Mouse (Mus musculus) heart, embryonic 10.5 days (tissue): ENCODE results near the gene Ssr3. TPM values are rescaled to one million over a fixed set of nuclear protein-coding genes. Genes with fewer than 3 reads are reported as not detected.
A peak's percentile ranks its signal among the peaks of the same experiment; 100 is the strongest.

Experiments used
- DNase-seq: peaks from one replicate; pipeline ENCODE4 v3.0.0-alpha.2; 2017; ENCODE audit warnings: low spot score
- H3K27ac ChIP-seq: fragments of 300-500 bp; sonication (generic); 2 replicates; pipeline ENCODE4 v1.5.1; 2016; ENCODE audit warnings: mild to moderate bottlenecking
- H3K27me3 ChIP-seq: fragments of 300-500 bp; sonication (generic); 2 replicates; pipeline ENCODE4 v1.6.1; 2016; ENCODE audit warnings: mild to moderate bottlenecking; ENCODE audit not compliant: poor library complexity, insufficient read depth, severe bottlenecking
- H3K36me3 ChIP-seq: fragments of 300-500 bp; sonication (generic); 2 replicates; pipeline ENCODE4 v1.6.1; 2016; ENCODE audit warnings: mild to moderate bottlenecking, moderate library complexity
- H3K4me1 ChIP-seq: fragments of 300-500 bp; sonication (generic); 2 replicates; pipeline ENCODE4 v1.6.1; 2016; ENCODE audit warnings: mild to moderate bottlenecking
- H3K4me3 ChIP-seq: fragments of 300-500 bp; sonication (generic); 2 replicates; pipeline ENCODE4 v1.5.1; 2016; ENCODE audit warnings: mild to moderate bottlenecking, moderate library complexity
- H3K9me3 ChIP-seq: fragments of 300-500 bp; sonication (generic); 2 replicates; pipeline ENCODE4 v1.6.1; 2016; ENCODE audit warnings: mild to moderate bottlenecking, moderate library complexity
- WGBS: fragments of 180-500 bp; shearing (Covaris S2); methylation state at CpG from one replicate; pipeline ENCODE4 v1.1.7; 2016; 5-methylcytosine and 5-hydroxymethylcytosine counted together
- polyA plus RNA-seq: library from polyadenylated mRNA; unstranded; fragments of >200 nt; fragmentation: Nextera tagmentation; extraction: Ambion mirVana; gene quantifications from 2 replicates; pipeline ENCODE4 v1.2.1, GENCODE M21; 2016

Gene Ssr3
- polyA plus RNA-seq, 1 experiment from 2014 or later: 263 TPM

DNA sequence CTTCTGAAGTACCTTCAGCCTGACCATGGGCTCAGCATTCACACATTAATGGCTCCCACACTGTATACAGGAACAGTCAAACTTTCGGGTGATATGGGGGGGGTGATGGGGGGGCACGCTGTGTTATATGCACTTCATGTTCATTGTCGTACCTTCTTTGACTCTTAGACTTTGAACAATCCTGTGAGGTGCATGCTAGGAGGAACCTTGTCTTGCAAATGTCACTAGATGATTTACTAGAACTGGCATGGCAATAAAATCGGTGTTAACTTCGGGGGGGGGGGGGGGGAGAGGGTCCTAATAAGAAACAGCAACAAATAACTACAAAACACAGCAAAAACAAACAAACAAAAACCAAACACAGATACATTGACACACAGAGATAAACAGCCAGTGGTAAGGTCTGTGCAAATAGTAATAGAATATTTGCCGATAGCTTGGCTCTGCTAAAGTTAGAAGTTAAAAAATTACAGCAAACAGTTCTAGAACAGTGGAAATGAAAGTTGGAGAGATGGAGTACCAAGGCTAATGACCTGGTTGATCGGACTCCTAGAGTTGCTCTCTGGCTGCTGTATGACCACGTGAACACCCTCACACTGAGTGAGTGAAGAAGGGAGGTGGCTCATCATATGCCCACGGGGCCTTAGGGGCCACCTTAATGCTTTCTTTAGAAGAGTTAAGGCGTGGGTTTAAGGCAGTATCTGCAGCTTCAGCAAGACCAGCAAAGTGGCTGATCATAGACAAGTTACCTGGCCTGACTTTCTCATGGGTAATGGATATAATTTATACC lies 26.3 kb downstream of the Ssr3 start:
- 86% methylated on average over 10 of the region's 10 CpGs for WGBS
- Histone ChIP-seq H3K36me3 (peaks cover 12% of the 10 kb centered on the region; the same call in 1 of the 2 replicates), H3K9me3 (no peaks in the 10 kb centered on the region), H3K4me1 (peaks cover 12% of the 10 kb centered on the region), H3K27ac (no peak overlapping the region), H3K27me3 (no peaks in the 10 kb centered on the region), H3K4me3 (no peak overlapping the region)
- no peak for DNase-seq

GRCm38 (mm10) chr3:65365184-65365583 lies 27.2 kb downstream of the Ssr3 start:
- peaks cover 20% of the 10 kb centered on the region for H3K4me1 ChIP-seq
- no peak for DNase-seq
- peak overlapping the region; percentile 52; the same call in 1 of the 2 replicates for H3K27ac ChIP-seq
- peaks cover 6% of the 10 kb centered on the region; the same call in 1 of the 2 replicates for H3K36me3 ChIP-seq
- no peak overlapping the region for H3K4me3 ChIP-seq
- no peaks in the 10 kb centered on the region for H3K27me3 ChIP-seq
- 66% methylated on average over 6 of the region's 6 CpGs for WGBS
- H3K9me3 ChIP-seq: no peaks in the 10 kb centered on the region

DNA sequence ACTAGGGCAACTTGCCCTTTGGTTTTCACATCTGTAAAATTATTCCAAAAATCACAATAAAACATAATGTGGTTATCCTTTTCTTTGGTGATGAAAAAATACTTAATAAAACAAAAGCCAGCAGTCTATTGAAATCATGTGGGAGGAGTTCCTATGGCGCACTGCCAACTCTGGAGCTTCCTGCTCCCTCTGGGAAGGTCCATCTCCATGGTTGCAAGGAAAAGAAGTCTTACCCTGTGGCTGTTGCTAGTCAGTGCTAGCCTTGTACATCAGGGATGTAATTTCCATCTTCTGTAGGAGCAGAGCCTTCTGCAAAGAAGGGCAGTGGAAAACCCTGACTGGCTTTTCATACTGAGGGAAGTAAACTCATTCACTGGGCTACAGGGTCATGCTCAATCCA lies 29.0 kb downstream of the Ssr3 start:
- H3K9me3 ChIP-seq: no peaks in the 10 kb centered on the region
- 93% methylated on average over 1 of the region's 1 CpGs for WGBS
- H3K27me3 ChIP-seq: no peaks in the 10 kb centered on the region
- 0 out of 2 replicates have a peak, but pooled peaks cover 2% of the 10 kb centered on the region for H3K36me3 ChIP-seq
- peaks cover 33% of the 10 kb centered on the region for H3K4me1 ChIP-seq
- DNase-seq: no peak
- H3K4me3 ChIP-seq: no peak overlapping the region
- no peak overlapping the region for H3K27ac ChIP-seq

GRCm38 (mm10) chr3:65360163-65360969 lies 32.1 kb downstream of the Ssr3 start:
- 19% methylated on average over 8 of the region's 8 CpGs for WGBS
- peak overlapping the region; percentile 29; the same call in 1 of the 2 replicates for H3K4me3 ChIP-seq
- no peaks in the 10 kb centered on the region for H3K36me3 ChIP-seq
- peaks cover 39% of the 10 kb centered on the region for H3K4me1 ChIP-seq
- DNase-seq: no peak
- peak overlapping the region; percentile 70 for H3K27ac ChIP-seq
- no peaks in the 10 kb centered on the region for H3K27me3 ChIP-seq
- H3K9me3 ChIP-seq: no peaks in the 10 kb centered on the region

GRCm38 (mm10) chr3:65358841-65359240 lies 33.6 kb downstream of the Ssr3 start:
- H3K36me3 ChIP-seq: no peaks in the 10 kb centered on the region
- H3K4me3 ChIP-seq: no peak overlapping the region
- no peaks in the 10 kb centered on the region for H3K27me3 ChIP-seq
- 76% methylated on average over 2 of the region's 2 CpGs for WGBS
- no peaks in the 10 kb centered on the region for H3K9me3 ChIP-seq
- no peak for DNase-seq
- peaks cover 42% of the 10 kb centered on the region for H3K4me1 ChIP-seq
- H3K27ac ChIP-seq: peak overlapping the region; percentile 70; the same call in 1 of the 2 replicates

GRCm38 (mm10) chr3:65358275-65358674 lies 34.1 kb downstream of the Ssr3 start:
- Histone ChIP-seq H3K4me3 (no peak overlapping the region), H3K4me1 (peaks cover 47% of the 10 kb centered on the region), H3K36me3 (no peaks in the 10 kb centered on the region), H3K27ac (peak overlapping the region; percentile 70), H3K27me3 (no peaks in the 10 kb centered on the region), H3K9me3 (no peaks in the 10 kb centered on the region)
- DNase-seq: no peak
- WGBS: 53% methylated on average over 2 of the region's 2 CpGs

- Histone ChIP-seq H3K9me3 (no peaks in the 10 kb centered on the region), H3K4me1 (peaks cover 35% of the 10 kb centered on the region), H3K4me3 (no peak overlapping the region), H3K27me3 (no peaks in the 10 kb centered on the region), H3K36me3 (no peaks in the 10 kb centered on the region), H3K27ac (no peak overlapping the region)
- WGBS: 76% methylated on average over 6 of the region's 6 CpGs
- no peak for DNase-seq
Measured at GRCm38 (mm10) chr3:65355479-65355878, 36.9 kb downstream of the Ssr3 start.

- H3K27ac ChIP-seq: no peak overlapping the region
- DNase-seq: no peak
- no peak overlapping the region for H3K4me3 ChIP-seq
- peaks cover 20% of the 10 kb centered on the region for H3K4me1 ChIP-seq
- 65% methylated on average over 10 of the region's 10 CpGs for WGBS
- H3K36me3 ChIP-seq: no peaks in the 10 kb centered on the region
- no peaks in the 10 kb centered on the region for H3K27me3 ChIP-seq
- H3K9me3 ChIP-seq: no peaks in the 10 kb centered on the region
Measured at GRCm38 (mm10) chr3:65353263-65354037, 39.0 kb downstream of the Ssr3 start.

- Histone ChIP-seq H3K27ac (no peak overlapping the region), H3K4me3 (no peak overlapping the region), H3K4me1 (peaks cover 13% of the 10 kb centered on the region; the same call in 1 of the 2 replicates), H3K36me3 (no peaks in the 10 kb centered on the region), H3K27me3 (no peaks in the 10 kb centered on the region), H3K9me3 (no peaks in the 10 kb centered on the region)
- 47% methylated on average over 4 of the region's 4 CpGs for WGBS
- no peak for DNase-seq
Measured at GRCm38 (mm10) chr3:65352278-65353127, 39.9 kb downstream of the Ssr3 start.

- Histone ChIP-seq H3K9me3 (no peaks in the 10 kb centered on the region), H3K4me3 (no peak overlapping the region), H3K36me3 (no peaks in the 10 kb centered on the region), H3K27ac (no peak overlapping the region), H3K27me3 (no peaks in the 10 kb centered on the region), H3K4me1 (no peaks in the 10 kb centered on the region)
- no peak for DNase-seq
- 82% methylated on average over 1 of the region's 1 CpGs for WGBS
Measured at GRCm38 (mm10) chr3:65346176-65346575, 46.2 kb downstream of the Ssr3 start.

DNA sequence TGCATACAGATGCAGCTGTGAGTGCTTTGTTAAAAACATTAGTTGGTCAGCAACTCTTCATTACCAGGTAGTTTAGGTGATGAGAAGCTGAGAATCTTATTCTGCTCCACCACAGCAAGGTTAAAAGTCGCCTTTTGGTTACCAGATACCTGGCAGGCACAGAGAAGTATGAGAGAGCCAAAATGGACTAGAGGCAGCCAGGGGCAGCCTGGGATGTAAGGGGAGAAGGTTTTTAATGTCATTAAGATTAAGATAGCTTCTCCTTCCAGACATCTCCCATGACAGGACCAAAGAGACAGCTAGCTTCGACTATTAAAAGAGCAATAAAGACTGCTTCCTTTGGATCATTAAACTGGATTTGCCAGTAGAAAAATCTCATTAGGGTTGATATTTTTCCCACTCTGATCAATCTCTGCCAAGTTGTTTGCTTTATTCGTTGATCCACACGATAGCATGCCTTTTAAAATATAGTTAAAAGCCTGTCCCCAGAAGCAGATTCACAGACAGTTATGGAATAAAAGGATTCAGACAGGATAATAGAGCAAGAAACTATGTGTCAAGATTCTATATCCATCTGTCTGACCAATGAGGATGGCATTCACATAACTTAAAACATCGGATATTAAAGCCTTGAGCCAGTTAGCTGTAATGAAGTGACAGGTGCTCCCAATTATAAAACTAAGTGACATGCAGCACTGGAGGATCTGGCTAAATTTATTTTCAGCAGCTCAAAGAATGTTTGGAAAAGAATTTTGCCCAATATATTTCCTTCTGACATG lies 52.1 kb downstream of the Ssr3 start:
- no peaks in the 10 kb centered on the region for H3K27me3 ChIP-seq
- DNase-seq: no peak
- H3K4me1 ChIP-seq: no peaks in the 10 kb centered on the region
- no peaks in the 10 kb centered on the region for H3K36me3 ChIP-seq
- 80% methylated on average over 5 of the region's 5 CpGs for WGBS
- H3K4me3 ChIP-seq: no peak overlapping the region
- no peaks in the 10 kb centered on the region for H3K9me3 ChIP-seq
- H3K27ac ChIP-seq: no peak overlapping the region
